Mouse (Mus musculus) ES-E14 (cell line): ENCODE data around the gene Smyd3.

ENCODE experiments used
- CHD2 ChIP-seq: IDR thresholded peaks from 2 replicates; pipeline ENCODE4 v1.6.1; 2014; ENCODE audit warnings: mild to moderate bottlenecking, low read depth, low read length, inconsistent platforms
- HCFC1 ChIP-seq: IDR thresholded peaks from 2 replicates; pipeline ENCODE4 v1.6.1; 2012; ENCODE audit warnings: low read length, inconsistent platforms, borderline replicate concordance; ENCODE audit not compliant: insufficient read depth

- TF ChIP-seq HCFC1 = no peak
- no peak for TF ChIP-seq CHD2
Measured at GRCm38 (mm10) chr1:179261496-179261966, 256.3 kb downstream of the Smyd3 start.
